Mouse (Mus musculus) heart, postnatal 0 days (tissue): ENCODE measurements at regions not wholly inside any gene's neighbourhood (a gene's known extent, or its start where the extent isn't known, plus 50 kb on each side); places are given as distances from the start of the nearest gene placed in this dataset.

ENCODE experiments used
- CTCF ChIP-seq: IDR thresholded peaks from 2 replicates; pipeline ENCODE4 v1.5.1; 2016; ENCODE audit warnings: antibody characterized with exemption, control low read depth, low read depth
- EP300 ChIP-seq: IDR thresholded peaks from 2 replicates; pipeline ENCODE4 v1.6.1; 2016; ENCODE audit warnings: antibody characterized with exemption, low read depth

GRCm38 (mm10) chr10:97178468-97178867 lies 300.9 kb upstream of the Dcn start:
- TF ChIP-seq CTCF, result no peak
- TF ChIP-seq EP300, result no peak
